Mouse (Mus musculus) cerebellum, postnatal 25 days (tissue): ENCODE results near the gene Fsd1l.
"Not testable (repeated sequence)": the region's sequence is repeated elsewhere in the genome, so short reads cannot be mapped to it uniquely, and the experiment has no call there.

Experiments
- DNase-seq, 2 experiments: peaks; one replicate each; pipeline ENCODE4 v3.0.0; 2021; ENCODE audit warnings: mixed read lengths in 2 of 2

The Fsd1l gene

GRCm38 (mm10) chr4:53632011-53632349, 709 bp downstream of the Fsd1l start:
- no peak for DNase-seq

DNA sequence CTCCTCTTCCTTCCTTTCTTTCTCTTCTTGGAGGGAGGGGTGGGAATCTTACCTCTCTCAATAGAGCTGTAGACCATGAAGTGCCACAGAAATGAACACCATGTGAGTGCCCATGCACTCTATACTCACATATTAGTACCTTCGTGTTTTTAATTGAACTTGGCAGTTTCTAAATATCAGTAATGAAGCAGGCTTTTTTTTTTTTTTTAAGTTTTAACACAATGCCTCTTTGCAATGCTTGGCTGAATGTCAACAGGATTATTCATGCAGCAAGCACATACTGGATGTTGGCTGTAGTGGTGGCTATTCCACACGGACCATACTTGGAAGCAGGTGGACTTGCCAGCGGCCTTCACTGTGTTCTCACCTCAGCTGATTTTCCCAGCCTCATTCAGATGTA, 4.1 kb downstream of the Fsd1l start:
- DNase-seq: peak in 1 of 2 experiments; percentile 22

DNA sequence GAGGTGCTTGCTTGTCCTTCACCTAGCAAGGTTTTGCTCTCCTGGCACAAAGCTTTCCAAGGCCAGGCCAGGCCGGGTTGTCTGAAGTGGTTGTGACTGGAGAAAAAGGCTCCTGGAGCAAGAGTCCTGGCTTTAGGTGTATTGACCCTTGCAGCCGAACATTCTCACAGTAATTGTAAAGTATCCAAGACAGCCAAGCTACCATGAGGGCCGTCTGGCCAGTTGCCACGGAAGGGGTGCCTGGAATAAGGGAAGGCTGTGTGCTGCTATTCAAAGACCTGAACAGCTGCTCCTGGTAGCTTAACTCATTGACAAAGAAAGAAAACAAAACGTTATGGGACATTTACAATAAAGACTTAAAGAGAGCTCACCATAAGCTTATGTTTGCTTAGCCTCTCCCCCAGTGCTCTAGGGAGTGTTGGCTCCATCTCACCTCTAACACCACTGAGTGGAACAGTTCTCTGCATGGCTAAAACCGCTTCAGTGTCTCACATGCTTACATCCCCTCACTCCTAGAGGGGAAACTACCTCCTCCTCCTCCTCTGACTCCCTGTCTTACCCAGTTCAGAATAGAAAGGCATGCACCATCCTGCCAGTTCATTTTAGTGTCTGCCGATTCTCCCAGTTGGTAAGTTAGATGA, 6.1 kb downstream of the Fsd1l start:
- peak in 1 of 2 experiments; percentile 31 for DNase-seq

GRCm38 (mm10) chr4:53638549-53639123, 7.4 kb downstream of the Fsd1l start:
- no peak for DNase-seq

DNA sequence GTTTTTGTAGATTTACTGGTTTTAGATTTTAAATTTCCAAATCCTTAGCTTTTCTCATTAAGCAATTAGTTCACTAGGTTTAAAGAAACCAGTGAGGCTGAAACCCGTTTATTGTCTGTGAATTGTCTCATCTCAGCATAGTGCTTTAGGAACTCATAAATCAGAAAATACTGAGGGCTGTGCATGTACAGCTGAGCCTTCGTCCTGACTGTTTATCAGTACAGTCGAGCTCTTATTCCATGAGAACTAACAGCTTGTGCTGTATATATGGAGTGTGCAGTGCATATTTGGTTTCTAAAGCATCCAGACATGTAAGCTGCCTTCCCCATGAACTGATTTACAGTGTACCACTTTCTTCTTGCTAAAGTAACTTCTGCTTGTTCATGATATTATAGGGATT, 26.8 kb downstream of the Fsd1l start:
- DNase-seq: no peak

DNA sequence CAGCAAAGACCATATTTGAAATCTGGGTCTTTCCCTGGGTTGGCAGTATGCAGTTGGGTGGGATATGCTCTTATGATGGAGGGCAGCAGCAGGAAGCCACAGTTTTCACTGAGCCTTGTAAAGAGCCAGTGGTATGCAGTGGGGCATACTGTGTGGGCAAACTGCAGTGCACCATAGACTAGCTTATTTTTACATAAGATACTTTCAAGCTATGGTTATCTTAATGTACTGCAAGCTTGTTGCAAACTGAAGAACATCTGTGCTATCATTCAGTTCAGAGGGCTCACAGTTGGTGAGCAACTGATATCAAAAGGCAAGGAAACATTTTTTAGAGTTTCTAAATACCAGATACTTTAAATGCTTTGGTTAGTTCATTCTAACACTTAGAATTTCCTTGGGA, 29.4 kb downstream of the Fsd1l start:
- DNase-seq: no peak

GRCm38 (mm10) chr4:53682092-53682491, 50.8 kb downstream of the Fsd1l start:
- no peak for DNase-seq

- DNase-seq: no peak
Measured at GRCm38 (mm10) chr4:53688965-53689364, 57.7 kb downstream of the Fsd1l start.

DNA sequence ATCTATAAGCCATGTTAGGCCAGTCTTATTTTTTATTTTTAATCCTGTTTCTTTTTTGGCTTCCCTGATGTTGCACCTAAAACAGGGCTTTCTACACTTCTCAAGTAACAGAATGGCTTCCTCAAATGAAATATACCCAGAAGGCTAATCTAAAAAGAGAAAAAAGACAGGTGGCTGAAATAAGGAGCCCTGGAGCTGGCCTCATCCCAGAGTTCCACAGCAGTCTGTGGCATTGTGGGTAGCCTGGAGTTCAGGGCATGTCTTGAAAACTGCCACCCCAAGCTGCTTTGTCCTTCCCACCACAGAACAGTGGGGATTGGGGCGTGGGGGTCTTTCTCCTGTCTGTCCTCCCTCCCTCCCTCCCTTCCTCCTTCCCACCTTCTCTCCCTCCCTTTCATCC, 60.1 kb downstream of the Fsd1l start:
- peak; percentile 48 to 62 for DNase-seq

GRCm38 (mm10) chr4:53709166-53709565, 77.9 kb downstream of the Fsd1l start:
- not testable (repeated sequence) for DNase-seq

GRCm38 (mm10) chr4:53710021-53710420, 78.8 kb downstream of the Fsd1l start:
- DNase-seq: no peak

GRCm38 (mm10) chr4:53710555-53711328, 79.5 kb downstream of the Fsd1l start:
- DNase-seq: no peak

DNA sequence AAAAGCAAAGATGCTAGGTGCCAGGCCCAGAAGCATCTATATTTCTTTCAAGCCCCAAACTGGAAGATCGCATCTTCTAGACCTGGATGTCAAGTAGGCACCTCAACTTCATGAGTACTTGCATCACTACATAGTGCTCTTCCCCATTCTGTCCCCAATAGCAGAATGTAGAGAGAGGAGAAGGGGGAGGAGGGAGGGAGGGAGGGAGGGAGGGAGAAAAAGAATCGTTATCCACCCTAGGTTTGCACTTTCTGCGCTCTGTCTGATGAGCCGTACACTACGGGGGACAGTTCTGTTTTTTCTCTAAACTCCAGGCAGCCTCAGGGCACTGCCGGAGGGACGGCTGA, 82.4 kb downstream of the Fsd1l start, which contains the start of gene Fktn:
TSS of gene Fktn (plus strand) at position 295 of the 347 bp plus-strand sequence.
- DNase-seq: no peak

DNA sequence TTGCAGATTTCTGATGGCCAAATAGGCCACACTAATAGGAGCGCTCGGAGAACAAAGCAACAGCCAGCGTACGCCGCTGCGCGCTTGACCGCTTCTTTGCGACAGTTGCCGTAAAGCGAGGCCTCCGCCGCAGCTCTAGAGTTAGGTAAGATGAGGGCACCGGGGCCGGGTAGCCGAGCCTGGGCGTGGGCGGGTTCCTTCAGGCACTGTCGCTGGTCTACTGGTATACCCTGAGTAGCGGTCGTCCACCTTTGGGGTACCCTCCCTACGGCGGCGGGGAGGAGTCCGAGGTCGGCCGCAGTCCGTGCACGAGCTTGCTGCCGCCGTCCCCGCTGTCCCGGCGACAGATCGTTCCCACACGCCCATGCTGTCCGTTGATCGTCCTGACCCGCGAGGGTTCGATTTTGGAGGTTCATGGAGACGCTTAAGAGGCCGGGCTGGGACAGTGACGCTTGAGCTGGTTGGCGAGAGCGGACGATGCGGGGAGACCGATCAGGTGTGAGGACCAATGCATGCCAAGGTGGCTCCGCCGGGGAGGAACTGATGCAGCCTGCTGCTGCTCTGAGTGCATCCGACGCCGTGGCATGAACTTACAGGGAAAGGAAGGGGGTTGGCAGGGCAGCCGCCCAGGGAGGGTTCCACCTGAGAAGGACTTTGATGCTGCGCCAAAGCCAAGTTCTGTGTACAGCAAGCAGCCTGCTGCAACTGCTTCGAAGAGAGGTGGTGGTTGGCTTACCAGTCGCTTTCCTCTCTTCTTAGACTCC, 83.0 kb downstream of the Fsd1l start:
- peak; percentile 95 to 96 for DNase-seq

DNA sequence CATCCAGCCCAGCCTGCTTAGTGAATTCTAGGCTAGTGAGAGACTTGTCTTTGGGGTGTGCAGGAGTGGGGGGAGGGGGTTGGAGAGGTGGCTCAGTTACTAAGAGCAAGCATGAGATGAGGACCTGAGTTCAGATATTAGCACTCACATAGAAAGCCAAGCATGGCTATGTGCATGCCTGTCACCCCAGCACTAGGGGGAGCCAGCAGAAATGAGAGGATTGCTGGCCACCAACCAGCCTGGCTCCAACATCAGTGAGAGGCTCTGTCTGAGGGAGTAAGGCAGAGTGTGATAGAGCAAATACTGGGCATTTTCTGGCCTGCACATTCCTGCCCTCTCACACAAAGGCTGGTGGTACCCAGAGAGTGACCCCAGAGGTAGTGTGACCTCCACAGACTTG, 84.7 kb downstream of the Fsd1l start:
- DNase-seq: peak in 1 of 2 experiments; percentile 9

DNA sequence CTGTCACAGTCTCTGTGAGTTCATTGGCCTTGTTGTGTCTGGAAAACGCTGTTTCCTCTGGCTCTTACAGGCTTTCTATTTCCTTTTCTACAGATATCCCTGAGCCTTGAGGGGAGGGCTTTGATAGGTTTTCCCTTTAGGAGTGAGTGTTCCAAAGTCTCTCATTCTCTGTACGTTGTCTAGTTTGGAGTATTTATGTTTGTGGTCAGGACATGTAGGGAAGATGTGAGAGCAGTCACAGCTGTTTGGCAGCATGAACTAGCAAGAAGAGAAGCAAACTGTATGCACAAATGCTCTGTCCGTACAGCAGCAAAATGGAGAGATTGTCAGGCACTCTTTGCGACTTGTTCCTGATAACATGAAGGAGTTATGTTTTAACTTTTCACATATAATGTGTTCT, 86.3 kb downstream of the Fsd1l start:
- DNase-seq: no peak

GRCm38 (mm10) chr4:53718261-53718660, 87.0 kb downstream of the Fsd1l start:
- no peak for DNase-seq

DNA sequence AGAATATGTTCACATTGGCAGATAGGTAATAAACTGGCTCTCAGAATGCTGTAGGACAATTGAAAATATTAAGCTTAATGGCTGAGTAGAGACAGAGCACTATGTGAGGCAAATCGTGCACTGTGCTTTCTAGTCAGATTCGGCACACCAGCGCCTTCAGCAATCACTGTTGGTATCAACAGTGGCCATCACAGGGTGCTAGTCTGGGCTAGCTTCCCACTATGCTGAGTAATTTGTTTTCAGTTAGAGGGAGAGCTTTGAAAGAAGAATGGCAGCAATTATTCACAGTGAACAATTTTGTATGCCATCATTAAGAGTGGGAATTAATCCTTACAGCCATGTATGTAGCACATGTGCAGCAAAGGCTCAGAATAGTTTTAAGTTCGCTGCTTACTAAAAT, 91.2 kb downstream of the Fsd1l start:
- no peak for DNase-seq

DNA sequence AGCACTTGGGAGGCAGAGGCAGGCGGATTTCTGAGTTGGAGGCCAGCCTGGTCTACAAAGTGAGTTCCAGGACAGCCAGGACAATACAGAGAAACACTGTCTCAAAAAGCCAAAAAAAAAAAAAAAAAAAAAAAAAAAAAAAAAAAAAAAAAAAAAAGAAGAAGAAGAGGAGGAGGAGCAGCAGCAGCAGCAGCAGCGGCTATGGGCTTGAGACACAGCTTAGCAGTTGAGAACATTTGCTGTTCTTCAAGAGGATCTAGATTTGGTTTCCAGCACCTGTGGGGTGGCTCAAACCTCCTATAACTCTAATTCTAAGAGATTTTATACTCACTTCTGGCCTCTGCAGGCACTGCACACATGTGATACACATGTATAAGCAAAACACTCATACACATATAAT, 94.8 kb downstream of the Fsd1l start:
- not testable (repeated sequence) for DNase-seq

GRCm38 (mm10) chr4:53728121-53728520, 96.8 kb downstream of the Fsd1l start:
- no peak for DNase-seq

- peak in 1 of 2 experiments; percentile 46 for DNase-seq
Measured at GRCm38 (mm10) chr4:53738956-53739616, 107.8 kb downstream of the Fsd1l start.

DNA sequence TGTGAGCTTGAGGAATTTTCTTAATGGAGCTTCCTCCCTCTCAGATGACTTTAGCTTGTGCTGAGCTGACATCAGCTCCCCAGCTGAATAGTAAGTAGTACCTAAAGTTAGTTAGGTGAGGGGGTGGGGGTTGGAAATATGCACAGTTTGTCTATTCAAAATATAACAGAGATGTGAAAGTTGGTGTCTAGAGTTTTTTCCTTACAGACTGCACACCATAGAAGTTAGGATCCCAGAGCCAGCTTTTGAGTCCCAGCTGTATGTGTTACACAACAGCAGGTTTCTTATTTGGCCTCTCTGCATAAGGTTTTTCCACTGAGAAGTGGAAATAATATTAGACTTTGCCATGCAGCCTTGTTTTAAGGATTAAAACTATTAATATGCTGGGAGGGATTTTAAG, 118.6 kb downstream of the Fsd1l start:
- no peak for DNase-seq
